Mouse (Mus musculus): ENCODE measurements at regions not wholly inside any gene's neighbourhood (a gene's known extent, or its start where the extent isn't known, plus 50 kb on each side); places are given as distances from the start of the nearest gene placed in this dataset.

DNA sequence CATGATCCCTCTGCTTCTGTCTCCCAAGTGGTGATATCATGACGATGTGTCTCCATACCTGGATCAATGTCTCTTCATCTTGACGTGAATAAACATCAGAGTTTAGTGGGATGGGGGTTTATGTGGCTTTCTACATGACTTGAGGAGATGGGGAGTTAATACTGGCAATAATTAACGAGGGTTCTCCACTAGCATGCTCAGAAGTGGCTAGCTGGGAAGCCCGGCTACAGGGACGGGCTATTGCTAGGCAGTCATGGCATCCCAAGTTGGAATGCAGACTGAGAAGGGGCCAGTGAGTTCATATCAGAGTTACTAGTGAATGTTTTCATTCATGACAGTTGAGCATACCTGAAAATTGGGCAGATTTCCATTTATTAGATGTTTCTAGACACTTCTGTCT lies 71.4 kb upstream of the Irx3 start:
- TF ChIP-seq CTCF (conservative IDR thresholded peaks at IDR 0.05; ENCODE audit: low read length) (no peak), NANOG (IDR thresholded peaks at IDR 0.05; ENCODE audit: borderline replicate concordance, low read length) (no peak), POU5F1 (IDR thresholded peaks at IDR 0.05; ENCODE audit: borderline replicate concordance, low read length) (no peak)

Measured in E14TG2a.4 (cell line).